Mouse (Mus musculus) urinary bladder, postnatal 10 days (tissue): ENCODE results near the gene Klk1b24.
"Not testable (repeated sequence)": the region's sequence is repeated elsewhere in the genome, so short reads cannot be mapped to it uniquely, and the experiment has no call there.

Source experiments
- DNase-seq: peaks from one replicate; pipeline ENCODE4 v3.0.0; 2022; ENCODE audit warnings: low spot score

Klk1b24 gene

DNA sequence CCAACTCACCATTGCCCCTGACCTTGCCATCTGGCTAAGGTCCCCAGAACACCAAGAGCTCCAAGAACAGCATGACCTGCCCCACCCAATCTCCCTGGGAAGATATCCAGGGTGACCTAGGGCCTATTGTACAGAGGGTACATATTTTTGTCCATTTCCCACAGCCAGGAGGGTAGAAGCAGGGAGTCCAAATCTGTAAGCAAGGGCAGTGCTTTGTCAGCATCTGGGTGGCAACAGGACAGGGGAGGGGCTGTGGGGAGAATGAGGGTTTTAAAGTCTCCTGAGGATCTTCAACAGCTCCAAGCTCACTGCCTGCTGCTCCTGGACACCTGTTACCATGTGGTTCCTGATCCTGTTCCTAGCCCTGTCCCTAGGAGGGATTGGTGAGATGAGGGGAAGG, at the start of gene Klk1b24:
Gene Klk1b24, plus strand, starts transcription at position 301 of the 400 bp plus-strand sequence.
- not testable (repeated sequence) for DNase-seq

DNA sequence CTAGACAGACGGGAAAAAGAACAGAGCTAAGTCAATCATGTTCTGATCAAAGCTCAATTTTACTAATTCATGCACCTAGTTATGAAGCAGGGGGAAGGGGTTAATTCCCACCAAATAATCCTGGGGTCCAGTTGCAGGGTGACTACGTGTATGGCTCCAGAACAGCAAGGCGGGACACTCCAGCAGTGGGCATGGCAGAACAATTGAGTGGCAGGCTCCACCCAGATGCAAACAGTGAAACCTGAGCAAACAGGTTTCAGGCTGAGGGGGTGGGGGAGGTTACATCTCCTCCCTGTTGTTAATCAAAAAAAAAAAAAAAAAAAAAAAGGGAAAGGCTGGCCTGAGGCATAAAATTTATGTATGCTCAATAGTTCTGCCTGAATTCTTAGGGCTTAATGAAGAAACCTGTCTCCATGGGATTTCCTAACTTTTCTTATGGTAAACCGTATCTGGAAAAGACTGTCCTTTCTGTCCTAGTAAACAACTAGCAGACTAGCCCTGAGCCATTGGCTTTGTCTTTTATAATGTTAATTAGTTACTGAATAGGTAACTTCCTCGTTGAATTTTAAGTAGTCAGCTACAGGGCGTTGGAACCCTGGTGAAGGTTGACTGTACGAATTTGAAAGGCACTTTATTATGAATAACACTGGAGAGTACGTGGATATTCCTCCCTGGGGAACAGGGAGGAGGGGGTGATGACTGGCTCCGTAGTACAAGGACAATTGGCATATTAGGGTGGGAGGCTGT, 8.6 kb upstream of the Klk1b24 start:
- DNase-seq = no peak

DNA sequence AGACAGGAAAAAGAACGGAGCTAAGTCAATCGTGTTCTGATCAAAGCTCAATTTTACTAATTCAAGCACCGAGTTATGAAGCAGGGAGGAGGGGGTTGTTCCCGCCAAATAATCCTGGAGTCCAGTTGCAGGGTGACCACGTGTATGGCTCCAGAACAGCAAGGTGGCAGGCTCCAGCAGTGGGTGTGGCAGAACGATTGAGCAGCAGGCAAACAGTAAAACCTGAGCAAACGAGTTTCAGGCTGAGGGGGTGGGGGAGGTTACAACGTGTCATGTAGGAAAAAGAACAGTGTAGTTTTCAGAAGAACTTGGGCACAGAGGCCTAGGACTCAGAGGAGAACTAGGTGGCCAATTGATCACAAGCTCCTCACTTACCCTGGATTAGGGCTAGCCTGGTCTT, 1.5 kb upstream of the Klk1b24 start:
- not testable (repeated sequence) for DNase-seq

DNA sequence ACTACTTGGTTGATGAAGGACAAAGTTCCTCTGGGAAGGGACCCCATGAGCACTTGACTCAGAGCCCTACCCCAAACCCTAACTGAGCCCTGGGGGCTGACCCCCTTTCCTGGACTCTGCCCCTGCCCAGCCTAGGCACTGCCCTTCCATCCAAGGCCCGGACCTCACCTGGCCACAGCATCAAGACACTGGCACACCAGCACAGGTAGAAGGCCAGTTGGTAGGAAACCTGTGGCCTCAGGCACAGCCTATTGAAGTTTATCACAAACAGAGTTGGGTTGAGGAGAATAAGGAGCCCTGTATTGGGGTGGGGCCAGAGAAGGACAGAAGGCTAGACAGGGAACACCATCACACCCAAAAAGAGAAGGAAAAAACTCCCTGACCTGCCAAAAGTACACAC, 5.4 kb downstream of the Klk1b24 start:
- DNase-seq = not testable (repeated sequence)

DNA sequence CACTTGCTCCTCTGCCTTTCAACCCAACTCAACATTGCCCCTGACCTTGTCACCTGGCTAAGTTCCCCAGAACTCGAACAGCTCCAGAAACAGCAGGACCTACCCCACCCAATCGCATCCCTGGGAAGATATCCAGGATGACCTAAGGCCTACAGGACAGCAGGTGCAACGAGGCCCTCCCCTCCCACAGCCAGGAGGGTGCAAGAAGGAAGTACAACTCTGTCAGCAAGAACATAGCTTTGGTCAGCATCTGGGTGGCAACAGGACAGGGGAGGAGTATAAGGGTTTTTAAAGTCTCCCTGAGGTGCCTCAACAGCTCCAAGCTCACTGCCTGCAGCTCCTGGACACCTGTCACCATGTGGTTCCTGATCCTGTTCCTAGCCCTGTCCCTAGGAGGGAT, 9.9 kb downstream of the Klk1b24 start, which contains the start of gene Klk1b3:
Gene Klk1b3, plus strand, starts transcription at position 301 of the 400 bp plus-strand sequence.
- no peak for DNase-seq

DNA sequence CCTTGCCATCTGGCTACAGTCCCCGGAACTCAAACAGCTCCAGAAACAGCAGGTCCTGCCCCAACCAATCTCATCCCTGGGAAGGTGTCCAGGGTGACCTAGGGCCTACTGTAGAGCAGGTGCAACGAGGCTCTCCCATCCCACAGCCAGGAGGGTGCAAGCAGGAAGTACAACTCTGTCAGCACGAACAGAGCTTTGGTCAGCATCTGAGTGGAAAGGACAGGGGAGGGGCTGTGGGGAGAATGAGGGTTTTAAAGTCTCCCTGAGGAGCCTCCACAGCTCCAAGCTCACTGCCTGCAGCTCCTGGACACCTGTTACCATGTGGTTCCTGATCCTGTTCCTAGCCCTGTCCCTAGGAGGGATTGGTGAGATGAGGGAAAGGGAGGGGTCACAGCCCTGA, 19.1 kb downstream of the Klk1b24 start, which contains the start of gene Klk1b4:
Gene Klk1b4, plus strand, starts transcription at position 301 of the 400 bp plus-strand sequence.
- DNase-seq = not testable (repeated sequence)

DNA sequence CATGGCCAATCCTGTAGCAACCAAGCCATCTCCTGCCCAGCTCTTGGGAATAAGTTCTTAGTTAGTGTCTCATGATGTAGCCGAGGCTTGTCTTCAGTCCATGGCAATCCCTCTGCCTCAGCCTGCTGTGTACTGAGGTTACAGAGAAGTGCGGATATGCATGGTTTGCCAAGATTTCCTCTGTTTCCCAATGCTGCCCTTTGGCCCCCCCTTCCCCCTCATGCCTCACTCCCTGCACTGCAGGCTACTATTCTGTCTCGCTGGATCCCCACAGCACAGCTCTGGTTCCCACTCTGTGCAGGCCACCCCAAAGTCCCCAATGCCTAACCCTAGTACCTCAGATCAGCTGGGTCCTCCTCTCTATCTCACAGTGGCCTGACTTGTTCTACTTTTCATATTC, 20.3 kb downstream of the Klk1b24 start:
- no peak for DNase-seq

DNA sequence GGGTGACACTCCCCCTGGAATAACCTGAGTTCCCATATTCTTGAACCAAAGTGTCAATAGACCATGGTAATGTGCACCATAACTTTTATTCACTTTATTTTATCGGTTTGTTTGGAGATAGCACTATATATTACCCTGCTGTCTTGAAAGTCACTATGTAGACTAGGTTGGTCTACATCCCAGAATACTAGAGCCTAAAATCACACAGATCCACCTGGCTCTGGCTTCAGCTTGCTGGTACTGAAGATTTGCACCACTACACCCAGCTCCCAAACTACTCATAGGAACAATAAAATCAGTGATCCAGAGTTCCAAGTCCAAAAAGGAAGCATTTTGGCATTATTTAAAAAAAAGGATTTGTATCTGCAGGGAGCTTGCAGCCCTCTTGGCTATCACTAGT, 27.6 kb downstream of the Klk1b24 start, which contains the start of gene Klk1b5:
Gene Klk1b5, plus strand, starts transcription at position 301 of the 400 bp plus-strand sequence.
- no peak for DNase-seq

DNA sequence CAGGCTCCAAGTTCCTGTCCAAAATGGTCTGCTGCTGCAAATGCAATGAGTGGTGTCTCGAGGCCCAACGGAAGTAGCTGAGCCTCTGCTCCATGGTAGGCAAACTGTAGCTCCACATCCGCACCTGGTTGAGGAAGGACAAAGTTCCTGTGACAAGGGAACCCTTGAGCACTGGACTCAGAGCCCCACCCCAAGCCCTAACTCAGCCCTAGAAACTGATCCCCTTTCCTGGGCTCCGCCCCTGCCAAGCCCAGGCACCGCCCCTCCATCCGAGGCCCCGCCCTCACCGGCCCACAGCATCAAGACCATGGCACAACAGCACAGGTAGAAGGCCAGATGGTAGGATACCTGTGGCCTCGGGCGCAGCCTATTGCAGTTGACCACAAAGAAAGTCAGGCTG, 33.6 kb downstream of the Klk1b24 start:
- not testable (repeated sequence) for DNase-seq

DNA sequence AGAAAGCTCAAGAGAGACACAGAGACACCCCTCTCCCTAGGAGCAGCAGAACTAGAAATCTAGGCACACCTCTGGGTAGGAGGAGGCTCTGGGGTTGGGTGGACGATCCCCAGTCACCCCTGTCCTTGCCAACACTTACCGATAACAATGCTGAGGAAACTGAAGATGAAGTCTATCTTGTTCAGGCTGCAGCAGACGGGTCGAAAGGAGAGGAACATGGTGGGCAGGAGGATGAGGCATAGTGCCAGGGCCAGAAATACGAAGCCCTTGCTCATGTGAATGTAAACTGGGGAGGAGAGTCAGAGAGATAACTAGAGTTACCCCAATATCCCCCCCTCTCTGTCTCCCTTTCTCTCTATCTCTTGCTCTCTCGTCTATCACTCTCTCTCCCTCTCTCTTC, 34.3 kb downstream of the Klk1b24 start:
- DNase-seq = not testable (repeated sequence)

DNA sequence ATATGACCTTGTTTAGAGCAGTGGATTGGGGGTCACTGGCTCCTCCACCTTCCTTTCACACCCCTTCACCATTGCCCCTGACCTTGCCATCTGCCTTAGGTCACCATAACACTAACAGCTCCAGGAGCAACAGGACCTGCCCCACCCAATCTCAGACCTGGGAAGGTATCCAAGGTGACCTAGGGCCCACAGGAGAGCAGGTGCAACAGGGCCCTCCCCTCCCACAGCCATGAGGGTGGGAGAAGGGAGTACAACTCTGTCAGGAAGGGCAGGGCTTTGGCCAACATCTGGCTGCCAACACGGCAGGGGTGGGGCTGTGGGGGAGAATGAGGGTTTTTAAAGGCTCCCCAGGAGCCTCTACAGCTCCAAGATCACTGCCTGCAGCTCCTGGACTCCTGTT, 37.0 kb downstream of the Klk1b24 start, which contains the start of gene Klk1:
Gene Klk1, plus strand, starts transcription at position 285 of the 400 bp plus-strand sequence.
- no peak for DNase-seq

DNA sequence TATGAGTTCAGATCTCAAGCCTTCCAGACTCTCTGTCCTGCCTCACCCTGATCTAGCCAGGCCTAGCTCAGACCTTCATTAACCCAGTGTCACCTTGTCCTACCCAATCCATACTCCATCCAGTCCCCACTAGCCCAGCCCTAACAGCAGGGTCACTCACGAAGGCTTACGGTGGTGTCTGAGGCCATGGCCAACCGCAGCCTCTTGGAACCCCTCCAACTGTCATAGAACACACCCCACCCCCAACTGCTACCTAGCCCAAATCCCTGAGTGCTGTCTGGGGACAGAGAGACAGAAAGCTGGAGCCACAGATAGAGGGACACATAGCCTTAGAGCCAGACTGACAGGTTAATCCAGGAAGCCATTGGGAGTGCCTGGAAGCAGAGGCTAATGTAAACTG, 47.9 kb downstream of the Klk1b24 start, which contains the start of gene Gm36864:
Gene Gm36864, plus strand, starts transcription at position 269 of the 400 bp plus-strand sequence.
- DNase-seq = no peak

DNA sequence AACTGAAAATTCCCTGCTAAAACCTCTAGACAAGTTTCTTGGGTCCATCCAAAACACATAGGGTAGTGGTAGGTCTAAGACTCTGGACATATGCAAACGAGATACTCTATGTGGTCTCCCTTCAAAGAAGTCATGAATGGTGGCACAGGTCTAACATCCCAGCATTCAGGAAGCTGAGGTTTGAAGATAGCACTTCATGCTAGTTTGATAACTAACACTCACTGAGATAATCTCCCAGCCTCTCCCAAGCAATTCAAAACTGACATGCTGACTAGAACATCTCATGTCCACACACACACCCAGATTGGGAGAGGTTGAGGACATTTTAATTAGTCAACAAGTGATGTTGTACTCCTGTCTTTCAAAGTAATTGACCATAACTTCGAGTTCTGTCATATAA, 51.9 kb downstream of the Klk1b24 start:
- no peak for DNase-seq

DNA sequence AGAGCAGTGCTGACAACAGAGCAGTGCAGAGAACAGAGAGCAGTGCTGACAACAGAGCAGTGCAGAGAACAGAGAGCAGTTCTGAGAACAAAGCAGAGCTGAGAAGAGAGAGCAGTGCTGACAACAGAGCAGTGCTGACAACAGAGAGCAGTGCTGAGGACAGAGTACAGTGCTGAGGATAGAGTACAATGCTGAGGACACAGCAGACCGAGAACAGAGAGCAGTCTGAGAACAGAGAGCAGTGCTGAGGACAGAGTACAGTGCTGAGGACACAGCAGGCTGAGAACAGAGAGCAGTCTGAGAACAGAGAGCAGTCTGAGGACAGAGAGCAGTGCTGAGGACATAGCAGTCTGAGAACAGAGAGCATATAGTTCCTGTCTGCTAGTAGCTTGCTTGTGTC, 52.7 kb downstream of the Klk1b24 start:
- no peak for DNase-seq

DNA sequence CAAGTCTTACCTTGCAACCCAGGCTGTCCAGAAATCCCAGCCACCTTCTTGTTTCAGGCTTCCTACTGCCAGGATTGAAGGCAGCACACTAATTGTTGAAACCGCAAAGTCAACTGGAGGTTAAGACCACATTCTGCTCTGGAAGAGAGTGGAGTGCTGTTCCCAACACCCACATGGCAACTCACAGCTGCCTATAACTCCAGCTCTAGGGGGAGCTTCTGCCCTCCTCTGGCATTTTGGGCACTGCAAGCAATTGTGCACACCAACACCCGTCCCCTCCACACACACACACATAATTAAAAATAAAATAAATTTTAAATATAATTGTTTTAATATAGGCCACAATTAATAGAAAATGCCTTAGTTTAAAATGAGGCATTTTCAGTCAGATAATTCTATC, 53.1 kb downstream of the Klk1b24 start:
- no peak for DNase-seq
